Mouse (Mus musculus) forebrain, embryonic 10.5 days (tissue): ENCODE data around the gene Lmna. TPM values are rescaled to one million over a fixed set of nuclear protein-coding genes. Genes with fewer than 3 reads are reported as not detected.
A peak's percentile ranks its signal among the peaks of the same experiment; 100 is the strongest.

Source experiments
- DNase-seq: peaks from one replicate; pipeline ENCODE4 v3.0.0-alpha.2; 2017; ENCODE audit warnings: low spot score; ENCODE audit errors: extremely low spot score
- H3K27ac ChIP-seq: fragments of 300-500 bp; sonication (generic); 2 replicates; pipeline ENCODE4 v1.5.1; 2016; ENCODE audit warnings: mild to moderate bottlenecking
- H3K27me3 ChIP-seq: fragments of 300-500 bp; sonication (generic); 2 replicates; pipeline ENCODE4 v1.6.1; 2016; ENCODE audit warnings: mild to moderate bottlenecking; ENCODE audit not compliant: poor library complexity, severe bottlenecking
- H3K36me3 ChIP-seq: fragments of 300-500 bp; sonication (generic); replicated peaks from 2 replicates; pipeline ENCODE4 v1.6.1; 2016; ENCODE audit warnings: mild to moderate bottlenecking, moderate library complexity
- H3K4me1 ChIP-seq: fragments of 300-500 bp; sonication (generic); 2 replicates; pipeline ENCODE4 v1.6.1; 2016
- H3K4me3 ChIP-seq: fragments of 300-500 bp; sonication (generic); 2 replicates; pipeline ENCODE4 v1.5.1; 2016; ENCODE audit warnings: mild to moderate bottlenecking, moderate library complexity
- H3K9me3 ChIP-seq: fragments of 300-500 bp; sonication (generic); 2 replicates; pipeline ENCODE4 v1.6.1; 2016; ENCODE audit warnings: mild to moderate bottlenecking, moderate library complexity
- WGBS: fragments of 180-500 bp; shearing (Covaris S2); methylation state at CpG from one replicate; pipeline ENCODE4 v1.1.7; 2016; 5-methylcytosine and 5-hydroxymethylcytosine counted together
- polyA plus RNA-seq: library from polyadenylated mRNA; unstranded; fragments of >200 nt; fragmentation: Nextera tagmentation; extraction: Ambion mirVana; gene quantifications from 2 replicates; pipeline ENCODE4 v1.2.1, GENCODE M21; 2016

Gene Lmna
- polyA plus RNA-seq, 1 experiment from 2014 or later: 11.6 TPM

- H3K4me3 ChIP-seq: peak overlapping the region; percentile 10; the same call in 1 of the 2 replicates
- peak overlapping the region; percentile 68 for H3K27ac ChIP-seq
- 71% methylated on average over 20 of the region's 20 CpGs for WGBS
- DNase-seq: no peak
- peaks cover 32% of the 10 kb centered on the region for H3K36me3 ChIP-seq
- no peaks in the 10 kb centered on the region for H3K27me3 ChIP-seq
- peaks cover 54% of the 10 kb centered on the region for H3K4me1 ChIP-seq
- H3K9me3 ChIP-seq: no peaks in the 10 kb centered on the region
Observed at GRCm38 (mm10) chr3:88544955-88545591, 35.3 kb upstream of the Lmna start.

GRCm38 (mm10) chr3:88544514-88544913 is 34.8 kb upstream of the Lmna start:
- 32% methylated on average over 5 of the region's 5 CpGs for WGBS
- Histone ChIP-seq H3K36me3 (peaks cover 36% of the 10 kb centered on the region), H3K27me3 (no peaks in the 10 kb centered on the region), H3K4me3 (peak overlapping the region; percentile 10; the same call in 1 of the 2 replicates), H3K4me1 (peaks cover 60% of the 10 kb centered on the region), H3K9me3 (no peaks in the 10 kb centered on the region), H3K27ac (peak overlapping the region; percentile 68)
- no peak for DNase-seq

- 83% methylated on average over 5 of the region's 5 CpGs for WGBS
- Histone ChIP-seq H3K36me3 (peaks cover 34% of the 10 kb centered on the region), H3K27ac (no peak overlapping the region), H3K9me3 (no peaks in the 10 kb centered on the region), H3K4me1 (peaks cover 66% of the 10 kb centered on the region), H3K27me3 (no peaks in the 10 kb centered on the region), H3K4me3 (no peak overlapping the region)
- DNase-seq: no peak
Observed at GRCm38 (mm10) chr3:88543651-88544410, 34.1 kb upstream of the Lmna start.

GRCm38 (mm10) chr3:88543174-88543573 is 33.4 kb upstream of the Lmna start:
- Histone ChIP-seq H3K4me3 (no peak overlapping the region), H3K9me3 (no peaks in the 10 kb centered on the region), H3K27me3 (no peaks in the 10 kb centered on the region), H3K27ac (no peak overlapping the region), H3K36me3 (peaks cover 34% of the 10 kb centered on the region), H3K4me1 (peaks cover 67% of the 10 kb centered on the region)
- no peak for DNase-seq
- 85% methylated on average over 8 of the region's 8 CpGs for WGBS

- WGBS: 73% methylated on average over 4 of the region's 4 CpGs
- no peak overlapping the region for H3K27ac ChIP-seq
- DNase-seq: no peak
Observed at GRCm38 (mm10) chr3:88542486-88542885, 32.7 kb upstream of the Lmna start.

GRCm38 (mm10) chr3:88541622-88542401 is 32.1 kb upstream of the Lmna start:
- WGBS: 79% methylated on average over 7 of the region's 7 CpGs
- Histone ChIP-seq H3K36me3 (peaks cover 47% of the 10 kb centered on the region), H3K27me3 (no peaks in the 10 kb centered on the region), H3K4me1 (peaks cover 78% of the 10 kb centered on the region), H3K27ac (peak overlapping the region; percentile 13; the same call in 1 of the 2 replicates), H3K4me3 (0 out of 2 replicates have a peak overlapping the region, but pooled peaks have one; percentile 11), H3K9me3 (no peaks in the 10 kb centered on the region)
- DNase-seq: no peak

More at GRCm38 (mm10) chr3:88542486-88542885, 32.7 kb upstream of the Lmna start:
- Histone ChIP-seq H3K36me3 (peaks cover 40% of the 10 kb centered on the region), H3K27me3 (no peaks in the 10 kb centered on the region), H3K9me3 (no peaks in the 10 kb centered on the region), H3K4me3 (no peak overlapping the region), H3K4me1 (peaks cover 71% of the 10 kb centered on the region)

- Histone ChIP-seq H3K4me3 (peak overlapping the region; percentile 38; the same call in 1 of the 2 replicates), H3K4me1 (peaks cover 89% of the 10 kb centered on the region), H3K27ac (peak overlapping the region; percentile 83), H3K36me3 (peaks cover 64% of the 10 kb centered on the region), H3K27me3 (no peaks in the 10 kb centered on the region), H3K9me3 (no peaks in the 10 kb centered on the region)
- 51% methylated on average over 5 of the region's 5 CpGs for WGBS
- no peak for DNase-seq
Observed at GRCm38 (mm10) chr3:88540085-88540484, 30.3 kb upstream of the Lmna start.

GRCm38 (mm10) chr3:88539397-88539796 is 29.6 kb upstream of the Lmna start:
- Histone ChIP-seq H3K36me3 (peaks cover 71% of the 10 kb centered on the region), H3K9me3 (no peaks in the 10 kb centered on the region), H3K27ac (peak overlapping the region; percentile 83), H3K4me3 (peak overlapping the region; percentile 38), H3K4me1 (peaks cover 89% of the 10 kb centered on the region), H3K27me3 (no peaks in the 10 kb centered on the region)
- WGBS: under 1% methylated on average over 3 of the region's 3 CpGs
- peak; percentile 71 for DNase-seq

- H3K27ac ChIP-seq: peak overlapping the region; percentile 99
- 13% methylated on average over 9 of the region's 9 CpGs for WGBS
- peak; percentile 57 for DNase-seq
- no peaks in the 10 kb centered on the region for H3K9me3 ChIP-seq
- peaks cover 96% of the 10 kb centered on the region for H3K4me1 ChIP-seq
- peaks cover 80% of the 10 kb centered on the region for H3K36me3 ChIP-seq
- peak overlapping the region; percentile 93 for H3K4me3 ChIP-seq
- H3K27me3 ChIP-seq: no peaks in the 10 kb centered on the region
Observed at GRCm38 (mm10) chr3:88538271-88539145, 28.8 kb upstream of the Lmna start.

GRCm38 (mm10) chr3:88537146-88537545 is 27.4 kb upstream of the Lmna start:
- Histone ChIP-seq H3K36me3 (peaks cover 77% of the 10 kb centered on the region), H3K27ac (peak overlapping the region; percentile 99), H3K4me1 (peaks cover 84% of the 10 kb centered on the region), H3K4me3 (peak overlapping the region; percentile 93), H3K27me3 (no peaks in the 10 kb centered on the region), H3K9me3 (no peaks in the 10 kb centered on the region)
- DNase-seq: no peak
- 61% methylated on average over 6 of the region's 6 CpGs for WGBS

GRCm38 (mm10) chr3:88536103-88536930 is 26.6 kb upstream of the Lmna start:
- Histone ChIP-seq H3K27ac (peak overlapping the region; percentile 99), H3K9me3 (no peaks in the 10 kb centered on the region), H3K36me3 (peaks cover 70% of the 10 kb centered on the region), H3K4me3 (peak overlapping the region; percentile 93), H3K27me3 (no peaks in the 10 kb centered on the region), H3K4me1 (peaks cover 81% of the 10 kb centered on the region)
- WGBS: 9% methylated on average over 64 of the region's 64 CpGs
- peak; percentile 75 for DNase-seq
